Mouse (Mus musculus) erythroid progenitor cell, adult 5-6 weeks (primary cell): ENCODE data around the gene Tmprss4. TPM values are rescaled to one million over a fixed set of nuclear protein-coding genes. Genes with fewer than 3 reads are reported as not detected.

Source experiments
- ATAC-seq: replicated peaks from 2 replicates; pipeline ENCODE4 v1.8.0; 2016; ENCODE audit warnings: moderate number of reproducible peaks, mild to moderate bottlenecking, moderate TSS enrichment, inconsistent platforms; ENCODE audit not compliant: poor library complexity, low FRiP score, severe bottlenecking
- total RNA-seq, 2 experiments: library from RNA; stranded (forward) in 1 of 2; stranded (reverse) in 1 of 2; fragments of 150-400 nt in 1 of 2; fragments of 186-747, 209-891 nt in 1 of 2; gene quantifications; 2 replicates each; pipeline versions ENCODE4 v1.2.3 to v1.2.4; 2015 to 2017; ENCODE audit warnings: low replicate concordance in 2 of 2

The Tmprss4 gene
- total RNA-seq (2015; ENCODE audit: low replicate concordance) (not detected in 2 replicates), total RNA-seq (2017; ENCODE audit: low replicate concordance) (not detected in 2 replicates)

DNA sequence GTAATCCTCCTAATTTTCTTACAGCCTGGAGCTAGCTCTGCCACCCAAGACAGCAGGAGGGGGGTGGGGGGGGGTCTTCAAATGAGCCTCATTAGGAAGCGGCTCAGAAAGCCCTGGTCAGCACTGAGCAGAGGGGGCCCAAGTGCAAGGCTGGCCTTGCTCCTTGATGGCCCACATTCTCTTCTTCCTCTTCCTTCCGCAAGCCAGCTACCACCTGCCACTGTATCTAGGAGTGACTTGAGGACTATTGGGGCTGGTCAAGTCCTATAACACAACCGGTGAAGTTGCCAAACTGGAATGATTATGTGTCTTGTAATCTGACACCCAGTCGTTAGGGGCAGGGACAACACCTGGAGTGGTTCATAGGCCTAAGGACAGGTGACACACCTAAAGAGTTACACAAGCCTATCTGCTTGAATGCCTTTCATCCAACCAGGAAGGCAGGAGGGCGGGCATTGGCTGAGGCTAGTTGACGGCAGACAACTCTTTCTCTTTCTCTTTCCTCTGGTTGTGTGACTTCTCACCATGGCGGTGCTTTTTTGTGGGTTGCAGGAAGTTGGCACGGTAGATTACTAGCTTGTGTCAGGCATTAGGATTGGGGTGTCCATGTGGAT, at the start of gene Tmprss4:
Tmprss4 (minus strand) TSS at position 296 of the 614 bp plus-strand sequence.
- no peak for ATAC-seq

GRCm38 (mm10) chr9:45252395-45252794, 48.5 kb upstream of the Tmprss4 start:
- ATAC-seq: no peak

DNA sequence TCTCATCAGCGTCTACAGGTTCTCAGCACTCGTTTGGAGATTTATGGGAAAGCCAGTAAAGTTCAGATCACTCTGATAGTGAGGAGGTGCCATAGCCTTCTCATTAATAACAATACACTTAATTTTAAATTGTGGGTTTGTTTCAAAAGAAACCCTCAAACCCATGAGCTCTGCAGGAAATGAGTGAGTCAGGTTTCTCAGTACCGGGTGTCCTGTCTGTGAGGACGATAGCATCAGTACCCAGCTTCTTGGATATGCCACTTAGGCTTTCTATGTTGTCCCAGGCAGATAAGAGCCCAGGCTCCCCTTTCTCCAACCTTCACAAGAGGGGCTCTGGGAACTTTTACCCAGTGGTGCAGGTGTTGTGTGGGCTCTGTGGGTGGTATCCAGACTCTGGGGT, 48.1 kb upstream of the Tmprss4 start:
- no peak for ATAC-seq

DNA sequence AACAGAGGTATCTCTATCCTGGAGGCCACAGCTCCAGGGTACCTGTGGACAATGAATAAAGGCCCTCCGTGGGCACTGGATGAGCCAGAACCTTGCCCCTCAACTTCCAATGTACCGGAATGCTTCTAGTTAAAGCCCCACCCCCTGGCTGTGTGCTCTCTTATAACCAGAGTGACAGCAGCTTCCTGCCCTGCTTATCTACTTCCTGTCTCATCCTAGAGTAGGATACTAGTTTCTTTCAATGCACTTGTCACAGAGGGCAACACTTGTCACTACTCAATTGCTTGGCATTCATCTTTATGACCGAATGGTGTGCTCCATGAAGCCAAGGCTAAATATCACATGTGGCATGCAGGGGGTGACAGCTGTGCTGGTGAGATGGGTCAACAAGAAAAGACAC, 47.4 kb upstream of the Tmprss4 start:
- ATAC-seq: no peak

- no peak for ATAC-seq
Observed at GRCm38 (mm10) chr9:45250306-45250705, 46.4 kb upstream of the Tmprss4 start.

DNA sequence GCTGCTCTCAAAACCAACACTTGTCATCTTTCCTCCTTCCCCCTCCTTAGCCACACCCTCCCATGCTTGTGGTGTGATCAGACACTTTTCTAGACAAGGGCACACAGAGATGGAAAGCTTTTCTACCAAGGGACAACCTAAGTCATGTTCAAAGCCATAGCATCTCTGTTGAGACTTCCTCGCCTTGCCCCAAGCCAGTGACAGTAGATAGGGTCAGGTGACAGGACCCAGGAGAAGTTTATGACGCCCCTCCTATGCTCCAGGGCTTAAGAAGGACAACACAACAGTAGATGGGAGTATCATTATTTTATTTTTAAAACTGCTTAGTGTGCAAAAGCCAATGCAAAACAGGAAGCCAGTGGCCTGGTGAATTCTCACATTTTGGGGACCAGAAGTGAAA, 43.6 kb upstream of the Tmprss4 start:
- no peak for ATAC-seq

- ATAC-seq: no peak
Observed at GRCm38 (mm10) chr9:45246060-45246459, 42.2 kb upstream of the Tmprss4 start.

GRCm38 (mm10) chr9:45245432-45245831, 41.5 kb upstream of the Tmprss4 start:
- ATAC-seq: no peak

- no peak for ATAC-seq
Observed at GRCm38 (mm10) chr9:45241397-45241796, 37.5 kb upstream of the Tmprss4 start.

GRCm38 (mm10) chr9:45236744-45237143, 32.9 kb upstream of the Tmprss4 start:
- no peak for ATAC-seq

- no peak for ATAC-seq
Observed at GRCm38 (mm10) chr9:45235668-45236227, 31.9 kb upstream of the Tmprss4 start.

GRCm38 (mm10) chr9:45229359-45229758, 25.5 kb upstream of the Tmprss4 start:
- no peak for ATAC-seq

DNA sequence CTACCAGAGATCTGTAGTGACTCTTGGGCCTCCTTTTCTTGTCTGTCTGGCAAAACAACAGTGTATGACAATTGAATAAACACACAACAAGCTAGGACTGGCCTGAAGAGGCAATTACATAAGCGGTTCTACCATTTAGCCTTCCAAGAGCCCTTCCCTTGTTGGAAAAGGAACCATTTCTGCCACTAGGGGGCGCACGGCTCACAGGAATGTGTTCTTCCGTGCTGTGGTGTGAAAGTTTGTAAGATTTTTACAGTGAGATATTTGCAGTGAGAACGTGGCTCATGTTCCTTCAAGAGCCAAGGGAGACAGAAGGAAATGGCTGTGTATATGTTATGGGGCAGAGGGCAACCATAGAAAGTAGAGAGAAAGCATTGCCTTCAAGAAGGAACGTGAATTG, 17.7 kb upstream of the Tmprss4 start:
- ATAC-seq: peak; percentile 52; the same call in 1 of the 2 replicates

GRCm38 (mm10) chr9:45219644-45220043, 15.8 kb upstream of the Tmprss4 start:
- no peak for ATAC-seq

DNA sequence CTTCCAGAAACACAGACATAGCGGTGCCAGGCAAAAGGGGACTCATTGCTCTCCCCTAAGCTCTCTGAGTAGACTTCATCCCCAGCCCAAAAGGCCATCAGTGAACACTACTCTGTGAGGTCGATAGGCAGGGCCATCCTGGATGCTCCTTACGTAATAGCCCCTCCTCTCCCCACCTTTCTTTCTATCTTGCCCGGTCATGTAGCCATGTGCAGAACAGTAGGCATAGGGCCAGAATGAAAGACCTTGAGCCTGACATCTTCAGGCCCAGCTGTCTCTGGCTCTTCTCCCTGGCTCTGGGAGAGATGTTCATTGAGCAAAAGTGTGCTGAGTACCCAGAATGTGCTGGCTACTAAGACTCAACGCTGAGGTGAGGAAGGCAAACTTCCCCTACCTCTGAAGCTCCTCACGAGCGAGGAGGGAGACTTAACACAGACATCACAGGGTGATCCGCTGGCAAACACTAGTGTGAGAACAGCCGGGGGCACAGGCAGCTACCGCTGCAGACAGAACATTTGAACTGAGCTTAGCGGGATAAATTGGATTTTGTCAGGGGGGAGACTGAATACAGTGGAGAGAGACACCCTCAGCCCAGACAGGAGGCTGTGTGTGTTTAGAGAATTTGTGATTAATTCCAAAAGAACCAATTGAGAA, 11.8 kb upstream of the Tmprss4 start:
- no peak for ATAC-seq

- ATAC-seq: no peak
Observed at GRCm38 (mm10) chr9:45212001-45212400, 8.1 kb upstream of the Tmprss4 start.

GRCm38 (mm10) chr9:45207015-45207743, 3.3 kb upstream of the Tmprss4 start:
- ATAC-seq: no peak

GRCm38 (mm10) chr9:45206121-45206520, 2.2 kb upstream of the Tmprss4 start:
- no peak for ATAC-seq

GRCm38 (mm10) chr9:45205143-45205542, 1.3 kb upstream of the Tmprss4 start:
- no peak for ATAC-seq

- ATAC-seq: no peak
Observed at GRCm38 (mm10) chr9:45202021-45202798, 1.7 kb downstream of the Tmprss4 start.
